Mouse (Mus musculus) embryonic facial prominence, embryonic 10.5 days (tissue): ENCODE measurements around the gene Sestd1. TPM values are rescaled to one million over a fixed set of nuclear protein-coding genes. Genes with fewer than 3 reads are reported as not detected.

ENCODE experiments used
- DNase-seq: peaks from one replicate; pipeline ENCODE4 v3.0.0-alpha.2; 2017; ENCODE audit warnings: low spot score
- H3K27ac ChIP-seq: fragments of 300-500 bp; sonication (generic); replicated peaks from 2 replicates; pipeline ENCODE4 v1.5.1; 2016; ENCODE audit warnings: mild to moderate bottlenecking
- H3K27me3 ChIP-seq: fragments of 300-500 bp; sonication (generic); replicated peaks from 2 replicates; pipeline ENCODE4 v1.6.1; 2016; ENCODE audit warnings: low read depth, mild to moderate bottlenecking; ENCODE audit not compliant: poor library complexity, severe bottlenecking
- H3K36me3 ChIP-seq: fragments of 300-500 bp; sonication (generic); replicated peaks from 2 replicates; pipeline ENCODE4 v1.6.1; 2016; ENCODE audit warnings: mild to moderate bottlenecking, moderate library complexity
- H3K4me1 ChIP-seq: fragments of 300-500 bp; sonication (generic); 2 replicates; pipeline ENCODE4 v1.6.1; 2016
- H3K4me3 ChIP-seq: fragments of 300-500 bp; sonication (generic); 2 replicates; pipeline ENCODE4 v1.5.1; 2016; ENCODE audit warnings: mild to moderate bottlenecking, moderate library complexity
- H3K9me3 ChIP-seq: fragments of 300-500 bp; sonication (generic); 2 replicates; pipeline ENCODE4 v1.6.1; 2016; ENCODE audit warnings: mild to moderate bottlenecking
- WGBS: fragments of 180-500 bp; shearing (Covaris S2); methylation state at CpG from one replicate; pipeline ENCODE4 v1.1.7; 2016; 5-methylcytosine and 5-hydroxymethylcytosine counted together
- polyA plus RNA-seq: library from polyadenylated mRNA; unstranded; fragments of >200 nt; fragmentation: Nextera tagmentation; extraction: Ambion mirVana; gene quantifications from 2 replicates; pipeline ENCODE4 v1.2.1, GENCODE M21; 2016

Sestd1 gene
- polyA plus RNA-seq, 1 experiment from 2014 or later, result 23.0 TPM

GRCm38 (mm10) chr2:77198246-77198645 is 82.1 kb downstream of the Sestd1 start:
- no peak overlapping the region for H3K4me3 ChIP-seq
- no peak overlapping the region for H3K27ac ChIP-seq
- peaks cover 58% of the 10 kb centered on the region for H3K36me3 ChIP-seq
- H3K4me1 ChIP-seq, result no peaks in the 10 kb centered on the region
- H3K27me3 ChIP-seq, result no peaks in the 10 kb centered on the region
- WGBS, result 94% methylated on average over 5 of the region's 5 CpGs
- no peak for DNase-seq
- no peaks in the 10 kb centered on the region for H3K9me3 ChIP-seq

GRCm38 (mm10) chr2:77196819-77197218 is 83.6 kb downstream of the Sestd1 start:
- no peaks in the 10 kb centered on the region for H3K27me3 ChIP-seq
- peaks cover 58% of the 10 kb centered on the region for H3K36me3 ChIP-seq
- DNase-seq, result no peak
- 90% methylated on average over 4 of the region's 4 CpGs for WGBS
- H3K4me3 ChIP-seq, result no peak overlapping the region
- H3K27ac ChIP-seq, result no peak overlapping the region
- H3K9me3 ChIP-seq, result no peaks in the 10 kb centered on the region
- H3K4me1 ChIP-seq, result no peaks in the 10 kb centered on the region

DNA sequence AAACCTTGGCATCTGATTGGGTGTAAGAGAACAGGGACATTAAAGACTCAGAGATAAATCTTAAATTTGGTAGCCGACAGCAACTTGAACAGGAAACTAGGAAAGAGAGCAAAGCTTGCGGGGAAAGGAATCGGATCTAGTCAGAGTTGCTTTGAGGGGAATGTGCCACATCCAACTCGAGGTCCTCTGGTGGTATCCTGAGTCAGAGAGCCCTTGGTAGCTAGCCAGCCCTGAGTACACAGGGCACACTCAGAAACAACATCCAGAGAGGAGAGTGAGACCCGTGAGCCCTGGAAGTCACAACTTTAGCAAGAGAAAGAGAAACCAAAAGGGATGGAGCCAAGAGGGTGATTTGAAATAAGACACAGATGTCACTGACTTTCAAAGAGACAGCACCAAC is 85.3 kb downstream of the Sestd1 start:
- no peak overlapping the region for H3K4me3 ChIP-seq
- H3K4me1 ChIP-seq, result no peaks in the 10 kb centered on the region
- 92% methylated on average over 5 of the region's 5 CpGs for WGBS
- no peak overlapping the region for H3K27ac ChIP-seq
- no peaks in the 10 kb centered on the region for H3K27me3 ChIP-seq
- DNase-seq, result no peak
- no peaks in the 10 kb centered on the region for H3K9me3 ChIP-seq
- H3K36me3 ChIP-seq, result peaks cover 70% of the 10 kb centered on the region

- Histone ChIP-seq H3K4me1 (no peaks in the 10 kb centered on the region), H3K27ac (no peak overlapping the region), H3K4me3 (no peak overlapping the region), H3K27me3 (no peaks in the 10 kb centered on the region), H3K9me3 (no peaks in the 10 kb centered on the region), H3K36me3 (peaks cover 78% of the 10 kb centered on the region)
- DNase-seq, result no peak
- 93% methylated on average over 3 of the region's 3 CpGs for WGBS
Observed at GRCm38 (mm10) chr2:77191811-77192210, 88.6 kb downstream of the Sestd1 start.

DNA sequence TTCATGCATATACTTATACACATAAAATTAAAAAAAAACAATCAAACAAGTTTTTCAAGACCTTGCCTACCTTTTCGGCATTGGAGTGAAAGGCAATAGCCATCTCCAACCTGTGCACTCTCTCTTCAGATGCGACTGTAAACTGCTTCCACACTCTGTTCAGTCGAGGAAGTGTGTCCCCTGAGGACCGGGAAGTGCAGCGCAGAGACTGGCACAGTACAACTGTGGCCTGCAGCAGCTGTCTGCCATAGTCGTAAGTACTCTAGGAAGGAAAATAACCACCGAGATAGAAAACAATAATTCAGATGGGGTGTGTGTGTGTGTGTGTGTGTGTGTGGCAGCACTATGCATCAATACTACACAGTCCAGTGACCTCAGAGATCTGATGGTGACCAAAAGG is 89.5 kb downstream of the Sestd1 start:
- Histone ChIP-seq H3K9me3 (no peaks in the 10 kb centered on the region), H3K4me3 (no peak overlapping the region), H3K36me3 (peaks cover 82% of the 10 kb centered on the region), H3K27me3 (no peaks in the 10 kb centered on the region), H3K4me1 (no peaks in the 10 kb centered on the region), H3K27ac (no peak overlapping the region)
- no peak for DNase-seq
- 94% methylated on average over 7 of the region's 7 CpGs for WGBS

GRCm38 (mm10) chr2:77190301-77190700 is 90.1 kb downstream of the Sestd1 start:
- 87% methylated on average over 3 of the region's 3 CpGs for WGBS
- peaks cover 81% of the 10 kb centered on the region for H3K36me3 ChIP-seq
- H3K27ac ChIP-seq, result no peak overlapping the region
- no peak for DNase-seq
- H3K27me3 ChIP-seq, result no peaks in the 10 kb centered on the region
- no peaks in the 10 kb centered on the region for H3K9me3 ChIP-seq
- H3K4me3 ChIP-seq, result no peak overlapping the region
- no peaks in the 10 kb centered on the region for H3K4me1 ChIP-seq

- WGBS, result 93% methylated on average over 7 of the region's 7 CpGs
- Histone ChIP-seq H3K4me3 (no peak overlapping the region), H3K27me3 (no peaks in the 10 kb centered on the region), H3K4me1 (no peaks in the 10 kb centered on the region), H3K36me3 (peaks cover 81% of the 10 kb centered on the region), H3K27ac (no peak overlapping the region), H3K9me3 (no peaks in the 10 kb centered on the region)
- DNase-seq, result no peak
Observed at GRCm38 (mm10) chr2:77189671-77190070, 90.7 kb downstream of the Sestd1 start.

DNA sequence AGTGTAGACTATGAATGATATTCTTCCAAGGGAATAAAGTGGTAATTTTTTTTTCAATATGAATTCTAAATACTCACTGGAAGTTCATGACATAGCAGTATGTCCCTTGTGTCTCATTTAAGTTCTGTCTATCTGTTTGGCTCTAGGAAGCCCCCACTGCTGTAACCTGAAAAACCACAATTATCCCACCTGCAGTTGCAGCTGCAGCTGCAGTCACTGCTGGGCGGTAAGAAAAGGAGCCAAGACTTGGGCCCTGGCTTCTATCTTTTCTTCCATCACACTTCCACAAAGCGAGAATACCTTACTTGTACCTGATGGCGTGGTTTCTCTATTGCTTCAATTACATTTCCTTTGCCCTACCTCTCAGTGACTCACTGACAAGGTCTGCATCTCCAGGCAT is 92.9 kb downstream of the Sestd1 start:
- Histone ChIP-seq H3K36me3 (peaks cover 80% of the 10 kb centered on the region), H3K4me1 (no peaks in the 10 kb centered on the region), H3K27me3 (no peaks in the 10 kb centered on the region), H3K4me3 (no peak overlapping the region), H3K27ac (no peak overlapping the region), H3K9me3 (no peaks in the 10 kb centered on the region)
- DNase-seq, result no peak
- WGBS, result 93% methylated on average over 3 of the region's 3 CpGs

DNA sequence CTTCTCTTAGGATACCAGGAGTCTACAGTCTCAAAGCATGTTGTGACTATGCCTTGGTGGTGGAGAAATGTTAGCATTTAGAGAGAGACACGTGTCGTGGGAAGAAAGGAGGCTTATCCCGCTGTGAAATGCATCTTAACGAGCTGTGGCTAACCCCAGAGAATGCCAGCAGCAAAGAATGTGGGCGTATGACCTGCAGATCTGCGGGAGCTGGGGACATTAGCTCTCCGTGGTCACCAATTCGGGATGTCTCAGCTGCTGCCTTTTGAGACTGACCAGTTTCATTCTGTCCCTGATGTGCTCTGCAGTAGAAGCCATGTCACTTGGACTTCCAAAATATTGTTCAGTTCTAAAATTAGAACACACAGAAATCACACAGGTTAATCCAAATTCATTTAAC is 93.5 kb downstream of the Sestd1 start:
- H3K36me3 ChIP-seq, result peaks cover 74% of the 10 kb centered on the region
- DNase-seq, result no peak
- no peaks in the 10 kb centered on the region for H3K27me3 ChIP-seq
- no peaks in the 10 kb centered on the region for H3K4me1 ChIP-seq
- H3K4me3 ChIP-seq, result no peak overlapping the region
- no peaks in the 10 kb centered on the region for H3K9me3 ChIP-seq
- H3K27ac ChIP-seq, result no peak overlapping the region
- WGBS, result 71% methylated on average over 8 of the region's 8 CpGs

DNA sequence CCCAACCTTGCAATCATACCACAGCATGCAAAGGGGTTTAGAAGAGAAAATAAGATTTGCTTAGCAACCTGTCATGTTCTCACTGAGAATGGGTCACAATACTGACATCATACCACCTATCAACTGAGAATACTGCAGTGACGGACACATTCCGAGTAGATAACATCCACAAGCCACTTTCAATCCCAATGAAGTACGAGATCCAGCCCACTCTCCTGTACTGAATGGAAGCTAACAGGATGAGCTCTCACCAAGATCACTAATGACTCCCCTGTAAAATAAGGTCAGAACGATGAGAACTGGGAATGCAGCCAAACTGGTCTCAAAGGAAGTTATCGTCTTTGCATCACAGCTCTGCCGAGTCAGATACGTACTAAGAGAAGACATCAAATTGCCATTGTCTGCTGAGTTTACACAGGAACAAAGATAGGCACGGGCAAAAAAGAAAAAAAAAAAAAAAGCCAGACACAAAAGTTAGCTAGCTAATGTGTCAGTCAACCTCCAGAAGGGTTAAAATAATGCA is 96.3 kb downstream of the Sestd1 start:
- H3K36me3 ChIP-seq, result peaks cover 50% of the 10 kb centered on the region
- no peaks in the 10 kb centered on the region for H3K27me3 ChIP-seq
- no peaks in the 10 kb centered on the region for H3K4me1 ChIP-seq
- DNase-seq, result no peak
- H3K9me3 ChIP-seq, result no peaks in the 10 kb centered on the region
- 87% methylated on average over 8 of the region's 8 CpGs for WGBS
- H3K4me3 ChIP-seq, result no peak overlapping the region
- H3K27ac ChIP-seq, result no peak overlapping the region

- H3K36me3 ChIP-seq, result peaks cover 46% of the 10 kb centered on the region
- DNase-seq, result no peak
- H3K4me3 ChIP-seq, result no peak overlapping the region
- no peaks in the 10 kb centered on the region for H3K4me1 ChIP-seq
- 94% methylated on average over 2 of the region's 2 CpGs for WGBS
- H3K9me3 ChIP-seq, result no peaks in the 10 kb centered on the region
- H3K27me3 ChIP-seq, result no peaks in the 10 kb centered on the region
- no peak overlapping the region for H3K27ac ChIP-seq
Observed at GRCm38 (mm10) chr2:77183646-77184045, 96.7 kb downstream of the Sestd1 start.

- Histone ChIP-seq H3K9me3 (no peaks in the 10 kb centered on the region), H3K4me1 (no peaks in the 10 kb centered on the region), H3K27me3 (no peaks in the 10 kb centered on the region), H3K4me3 (no peak overlapping the region), H3K36me3 (peaks cover 40% of the 10 kb centered on the region), H3K27ac (no peak overlapping the region)
- DNase-seq, result no peak
- WGBS, result 84% methylated on average over 6 of the region's 6 CpGs
Observed at GRCm38 (mm10) chr2:77182996-77183380, 97.4 kb downstream of the Sestd1 start.

- Histone ChIP-seq H3K36me3 (peaks cover 35% of the 10 kb centered on the region), H3K27me3 (no peaks in the 10 kb centered on the region), H3K4me1 (no peaks in the 10 kb centered on the region), H3K9me3 (no peaks in the 10 kb centered on the region), H3K4me3 (no peak overlapping the region), H3K27ac (no peak overlapping the region)
- WGBS, result 87% methylated on average over 4 of the region's 4 CpGs
- no peak for DNase-seq
Observed at GRCm38 (mm10) chr2:77182271-77182995, 98.0 kb downstream of the Sestd1 start.
